Mouse (Mus musculus) layer of hippocampus, adult 9-11 months (tissue): ENCODE measurements around the gene Cks1b.
"Not testable (repeated sequence)": the region's sequence is repeated elsewhere in the genome, so short reads cannot be mapped to it uniquely, and the experiment has no call there.

Experiments used
- DNase-seq: peaks from one replicate; pipeline ENCODE4 v3.0.0; 2022

Cks1b gene

GRCm38 (mm10) chr3:89418170-89418860 lies at the start of gene Cks1b, which contains the start of gene Shc1:
Gene Cks1b (minus strand): TSS chr3:89418383.
Gene Shc1 (plus strand): TSS chr3:89418443.
- peak; percentile 98 for DNase-seq

- DNase-seq = peak; percentile 92
Observed at GRCm38 (mm10) chr3:89458965-89459807, 41.0 kb upstream of the Cks1b start.

- no peak for DNase-seq
Observed at GRCm38 (mm10) chr3:89458372-89458964, 40.3 kb upstream of the Cks1b start.

- no peak for DNase-seq
Observed at GRCm38 (mm10) chr3:89456726-89457665, 38.8 kb upstream of the Cks1b start.

- DNase-seq = no peak
Observed at GRCm38 (mm10) chr3:89455786-89456285, 37.7 kb upstream of the Cks1b start.

- DNase-seq = no peak
Observed at GRCm38 (mm10) chr3:89454401-89455177, 36.4 kb upstream of the Cks1b start, which contains the start of gene Pmvk. Gene Pmvk (plus strand): TSS chr3:89454541.

GRCm38 (mm10) chr3:89451916-89452315 lies 33.7 kb upstream of the Cks1b start:
- no peak for DNase-seq

GRCm38 (mm10) chr3:89449541-89449940 lies 31.4 kb upstream of the Cks1b start:
- peak; percentile 69 for DNase-seq

- DNase-seq = no peak
Observed at GRCm38 (mm10) chr3:89448720-89449537, 30.7 kb upstream of the Cks1b start.

GRCm38 (mm10) chr3:89440691-89441090 lies 22.5 kb upstream of the Cks1b start:
- DNase-seq = no peak

GRCm38 (mm10) chr3:89437269-89437668 lies 19.1 kb upstream of the Cks1b start:
- no peak for DNase-seq

GRCm38 (mm10) chr3:89436176-89437113 lies 18.3 kb upstream of the Cks1b start, which contains the start of gene Pbxip1:
Gene Pbxip1 (plus strand): TSS chr3:89436706.
- peak; percentile 56 for DNase-seq

- no peak for DNase-seq
Observed at GRCm38 (mm10) chr3:89435041-89435440, 16.9 kb upstream of the Cks1b start.

GRCm38 (mm10) chr3:89434532-89434931 lies 16.3 kb upstream of the Cks1b start:
- no peak for DNase-seq

- DNase-seq = no peak
Observed at GRCm38 (mm10) chr3:89432606-89433005, 14.4 kb upstream of the Cks1b start.

GRCm38 (mm10) chr3:89430171-89431159 lies 12.3 kb upstream of the Cks1b start, which contains the start of gene Pygo2:
Gene Pygo2 (plus strand): TSS chr3:89430214.
- peak; percentile 98 for DNase-seq

- not testable (repeated sequence) for DNase-seq
Observed at GRCm38 (mm10) chr3:89429021-89429420, 10.8 kb upstream of the Cks1b start.

GRCm38 (mm10) chr3:89425876-89426275 lies 7.7 kb upstream of the Cks1b start:
- no peak for DNase-seq
